Mouse (Mus musculus) MEL (cell line): ENCODE measurements around the gene Leng1. TPM values are rescaled to one million over a fixed set of nuclear protein-coding genes. Genes with fewer than 3 reads are reported as not detected.
A peak's percentile ranks its signal among the peaks of the same experiment; 100 is the strongest.

Source experiments
- DNase-seq: peaks from one replicate; pipeline ENCODE4 v3.0.0; 2011; ENCODE audit warnings: low read depth, low spot score
- H3K27ac ChIP-seq: 2 replicates; pipeline ENCODE4 v1.5.1; 2012; ENCODE audit warnings: low read depth, mild to moderate bottlenecking, control low read depth, low read length, moderate library complexity; ENCODE audit not compliant: control insufficient read depth
- H3K27me3 ChIP-seq, 2 experiments: fragments of 150-350 bp in 1 of 2; sonication (generic) in 1 of 2; 2 replicates each; pipeline ENCODE4 v1.6.1; 2012; ENCODE audit warnings: low read length in 2 of 2, mild to moderate bottlenecking in 2 of 2, improper control_type of control experiment in 1 of 2, moderate library complexity in 1 of 2; ENCODE audit not compliant: insufficient read depth in 2 of 2, control insufficient read depth in 1 of 2
- H3K36me3 ChIP-seq, 2 experiments: 2 replicates each; pipeline ENCODE4 v1.6.1; 2012 to 2014; ENCODE audit warnings: low read length in 2 of 2, improper control_type of control experiment in 1 of 2, inconsistent platforms in 1 of 2, mild to moderate bottlenecking in 1 of 2; ENCODE audit not compliant: insufficient read depth in 2 of 2, control insufficient read depth in 1 of 2
- H3K4me1 ChIP-seq, 2 experiments: fragments of 150-350 bp in 1 of 2; sonication (generic) in 1 of 2; 2 replicates each; pipeline ENCODE4 v1.6.1; 2012; ENCODE audit warnings: low read length in 2 of 2, improper control_type of control experiment in 1 of 2, mild to moderate bottlenecking in 1 of 2; ENCODE audit not compliant: insufficient read depth in 2 of 2, control insufficient read depth in 1 of 2
- H3K4me3 ChIP-seq, 2 experiments: fragments of 150-350 bp in 1 of 2; sonication (generic) in 1 of 2; 2 replicates each; pipeline ENCODE4 v1.5.1; 2012; ENCODE audit warnings: low read depth in 2 of 2, low read length in 2 of 2, mild to moderate bottlenecking in 2 of 2, moderate library complexity in 2 of 2, control low read depth in 1 of 2, improper control_type of control experiment in 1 of 2; ENCODE audit not compliant: control insufficient read depth in 1 of 2, insufficient read depth in 1 of 2
- H3K79me2 ChIP-seq: 2 replicates; pipeline ENCODE4 v1.6.1; 2012; ENCODE audit warnings: mild to moderate bottlenecking, low read length, moderate library complexity; ENCODE audit not compliant: control insufficient read depth, poor library complexity, insufficient read depth
- H3K9ac ChIP-seq: 2 replicates; pipeline ENCODE4 v1.6.1; 2012; ENCODE audit warnings: low read depth, mild to moderate bottlenecking, control low read depth, low read length, moderate library complexity; ENCODE audit not compliant: control insufficient read depth, poor library complexity, severe bottlenecking
- H3K9me3 ChIP-seq: fragments of 150-350 bp; sonication (generic); replicated peaks from 2 replicates; pipeline ENCODE4 v1.6.1; 2012; ENCODE audit warnings: mild to moderate bottlenecking, low read length, improper control_type of control experiment, moderate library complexity; ENCODE audit not compliant: insufficient read depth
- BHLHE40 ChIP-seq: IDR thresholded peaks from 2 replicates; pipeline ENCODE4 v1.6.1; 2012; ENCODE audit warnings: low read depth, mild to moderate bottlenecking, inconsistent platforms, low read length, improper control_type of control experiment, borderline replicate concordance
- CHD1 ChIP-seq: IDR thresholded peaks from 2 replicates; pipeline ENCODE4 v1.6.1; 2012; ENCODE audit warnings: low read depth, mild to moderate bottlenecking, inconsistent platforms, low read length, improper control_type of control experiment
- CHD2 ChIP-seq: IDR thresholded peaks from 2 replicates; pipeline ENCODE4 v1.6.1; 2011; ENCODE audit warnings: low read length, improper control_type of control experiment
- CTCF ChIP-seq, 3 experiments: IDR thresholded peaks in 2 of 3; conservative IDR thresholded peaks in 1 of 3; 2 replicates each; pipeline ENCODE4 v1.5.1; 2011 to 2012; ENCODE audit warnings: low read length in 3 of 3, low read depth in 2 of 3, mild to moderate bottlenecking in 2 of 3, improper control_type of control experiment in 1 of 3, inconsistent platforms in 1 of 3, mixed read lengths in 1 of 3, moderate library complexity in 1 of 3; ENCODE audit not compliant: control insufficient read depth in 1 of 3, insufficient read depth in 1 of 3, poor library complexity in 1 of 3, severe bottlenecking in 1 of 3
- E2F4 ChIP-seq: IDR thresholded peaks from 2 replicates; pipeline ENCODE4 v1.6.1; 2011; ENCODE audit warnings: low read depth, low read length, improper control_type of control experiment, borderline replicate concordance
- ELF1 ChIP-seq: IDR thresholded peaks from 2 replicates; pipeline ENCODE4 v1.6.1; 2014; ENCODE audit warnings: low read depth, mild to moderate bottlenecking, inconsistent platforms, low read length, improper control_type of control experiment, moderate library complexity
- EP300 ChIP-seq, 2 experiments: IDR thresholded peaks; 2 replicates each; pipeline ENCODE4 v1.6.1; 2011; ENCODE audit warnings: improper control_type of control experiment in 2 of 2, low read length in 2 of 2, low read depth in 1 of 2, mild to moderate bottlenecking in 1 of 2
- ETS1 ChIP-seq: IDR thresholded peaks from 2 replicates; pipeline ENCODE4 v1.6.1; 2012; ENCODE audit warnings: low read depth, mild to moderate bottlenecking, inconsistent platforms, low read length, improper control_type of control experiment, moderate library complexity
- GATA1 ChIP-seq: IDR thresholded peaks from 2 replicates; pipeline ENCODE4 v1.6.1; 2011; ENCODE audit warnings: low read depth, low read length, improper control_type of control experiment
- HCFC1 ChIP-seq: IDR thresholded peaks from 2 replicates; pipeline ENCODE4 v1.6.1; 2012; ENCODE audit warnings: low read depth, mild to moderate bottlenecking, inconsistent platforms, low read length, improper control_type of control experiment, moderate library complexity
- JUND ChIP-seq: IDR thresholded peaks from 2 replicates; pipeline ENCODE4 v1.6.1; 2011; ENCODE audit warnings: low read depth, mild to moderate bottlenecking, improper control_type of control experiment, low read length
- MAFK ChIP-seq: IDR thresholded peaks from 2 replicates; pipeline ENCODE4 v1.6.1; 2011; ENCODE audit warnings: low read depth, mild to moderate bottlenecking, low read length, improper control_type of control experiment, borderline replicate concordance
- MAX ChIP-seq: IDR thresholded peaks from 2 replicates; pipeline ENCODE4 v1.6.1; 2011; ENCODE audit warnings: low read length, improper control_type of control experiment
- MAZ ChIP-seq: IDR thresholded peaks from 2 replicates; pipeline ENCODE4 v1.6.1; 2012; ENCODE audit warnings: low read depth, mild to moderate bottlenecking, inconsistent platforms, low read length, improper control_type of control experiment
- MXI1 ChIP-seq: IDR thresholded peaks from 2 replicates; pipeline ENCODE4 v1.6.1; 2011; ENCODE audit warnings: mild to moderate bottlenecking, low read depth, low read length, improper control_type of control experiment
- MYB ChIP-seq: IDR thresholded peaks from 2 replicates; pipeline ENCODE4 v1.6.1; 2011; ENCODE audit warnings: mild to moderate bottlenecking, low read depth, low read length, improper control_type of control experiment
- MYC ChIP-seq: IDR thresholded peaks from 2 replicates; pipeline ENCODE4 v1.6.1; 2011; ENCODE audit warnings: low read depth, mild to moderate bottlenecking, low read length, improper control_type of control experiment, moderate library complexity
- NELFE ChIP-seq: IDR thresholded peaks from 2 replicates; pipeline ENCODE4 v1.6.1; 2011; ENCODE audit warnings: low read depth, low read length, improper control_type of control experiment
- NRF1 ChIP-seq: IDR thresholded peaks from 2 replicates; pipeline ENCODE4 v1.6.1; 2014; ENCODE audit warnings: low read depth, mild to moderate bottlenecking, inconsistent platforms, low read length, improper control_type of control experiment, moderate library complexity; ENCODE audit not compliant: poor library complexity, insufficient read depth, severe bottlenecking
- POLR2A ChIP-seq, 2 experiments: IDR thresholded peaks; 2 replicates each; pipeline ENCODE4 v1.6.1; 2011 to 2012; ENCODE audit warnings: low read length in 2 of 2, mild to moderate bottlenecking in 2 of 2, control low read depth in 1 of 2, improper control_type of control experiment in 1 of 2, low read depth in 1 of 2, moderate library complexity in 1 of 2; ENCODE audit not compliant: control insufficient read depth in 1 of 2, insufficient read depth in 1 of 2, poor library complexity in 1 of 2
- POLR2AphosphoS2 ChIP-seq: IDR thresholded peaks from 2 replicates; pipeline ENCODE4 v1.6.1; 2011; ENCODE audit warnings: low read length, improper control_type of control experiment
- POLR2AphosphoS5 ChIP-seq: IDR thresholded peaks from 2 replicates; pipeline ENCODE4 v1.6.1; 2012; ENCODE audit warnings: low read depth, borderline replicate concordance, mild to moderate bottlenecking, inconsistent platforms, low read length, moderate library complexity, mixed read lengths
- RAD21 ChIP-seq: IDR thresholded peaks from 2 replicates; pipeline ENCODE4 v1.6.1; 2011; ENCODE audit warnings: mild to moderate bottlenecking, low read depth, low read length, improper control_type of control experiment
- SIN3A ChIP-seq: IDR thresholded peaks from 2 replicates; pipeline ENCODE4 v1.6.1; 2012; ENCODE audit warnings: low read length, improper control_type of control experiment, inconsistent platforms
- SMC3 ChIP-seq: IDR thresholded peaks from 2 replicates; pipeline ENCODE4 v1.6.1; 2011; ENCODE audit warnings: low read depth, low read length, improper control_type of control experiment
- TAL1 ChIP-seq: IDR thresholded peaks from 2 replicates; pipeline ENCODE4 v1.6.1; 2012; ENCODE audit warnings: mild to moderate bottlenecking, inconsistent platforms, low read length, moderate library complexity, mixed read lengths
- UBTF ChIP-seq: IDR thresholded peaks from 2 replicates; pipeline ENCODE4 v1.6.1; 2012; ENCODE audit warnings: low read depth, mild to moderate bottlenecking, inconsistent platforms, low read length, improper control_type of control experiment, moderate library complexity, borderline replicate concordance; ENCODE audit not compliant: insufficient read depth
- ZC3H11A ChIP-seq: IDR thresholded peaks from 2 replicates; pipeline ENCODE4 v1.6.1; 2012; ENCODE audit warnings: low read depth, mild to moderate bottlenecking, inconsistent platforms, low read length, improper control_type of control experiment
- ZMIZ1 ChIP-seq: IDR thresholded peaks from 2 replicates; pipeline ENCODE4 v1.6.1; 2012; ENCODE audit warnings: low read depth, mild to moderate bottlenecking, inconsistent platforms, low read length, improper control_type of control experiment, moderate library complexity
- polyA plus RNA-seq, 2 experiments: library from polyadenylated mRNA; stranded (reverse) in 1 of 2; unstranded in 1 of 2; fragments of >175 nt in 1 of 2; fragments of >200 nt in 1 of 2; gene quantifications; 2 replicates each; pipeline versions ENCODE4 v1.2.1 to v1.2.4; 2012; ENCODE audit warnings: low replicate concordance in 2 of 2, low read depth in 1 of 2; ENCODE audit not compliant: insufficient read length in 2 of 2, insufficient read depth in 1 of 2, missing spikeins in 1 of 2
- total RNA-seq: library from RNA; depleted of rRNA; stranded (reverse); fragments of 300-350 nt; gene quantifications from 2 replicates; pipeline ENCODE4 v1.2.3, GENCODE M21; 2012

Gene Leng1
- total and polyA plus RNA-seq, 3 experiments: 11.0 to 11.3 TPM; not detected in 1

- Histone ChIP-seq H3K27me3 (no peaks in the 10 kb centered on the region), H3K27ac (peak overlapping the region; percentile 92), H3K36me3 (peaks cover 0 to 7% of the 10 kb centered on the region in 2 experiments; a peak in 3 of 4 replicates), H3K9ac (peak overlapping the region; percentile 73), H3K79me2 (peaks cover 7% of the 10 kb centered on the region; the same call in 1 of the 2 replicates), H3K9me3 (no peaks in the 10 kb centered on the region), H3K4me3 (peak overlapping the region; percentile 73 to 79), H3K4me1 (peaks cover 4 to 17% of the 10 kb centered on the region in 2 experiments; a peak in 3 of 4 replicates)
- no peak for TF ChIP-seq EP300 (IDR thresholded peaks at IDR 0.05; ENCODE audit: low read depth in 1 of 2, low read length in 2 of 2)
- TF ChIP-seq MXI1: peak; percentile 54; the same call in 1 of the 2 replicates
- no peak for TF ChIP-seq ETS1
- no peak for TF ChIP-seq MAFK
- no peak for TF ChIP-seq POLR2AphosphoS2
- TF ChIP-seq CHD1: no peak; the same call in 1 of the 2 replicates
- TF ChIP-seq NRF1: no peak
- TF ChIP-seq POLR2AphosphoS5: no peak
- no peak for TF ChIP-seq E2F4
- TF ChIP-seq BHLHE40: 0 out of 2 replicates have a peak, but pooled peaks have one; percentile 12
- no peak for TF ChIP-seq TAL1
- TF ChIP-seq POLR2A (IDR thresholded peaks at IDR 0.05; ENCODE audit: control insufficient read depth in 1 of 2, insufficient read depth in 1 of 2, low read depth in 1 of 2, low read length in 2 of 2, poor library complexity in 1 of 2): peak in 1 of 2 experiments; percentile 3; a peak in 1 of 4 replicates
- no peak for TF ChIP-seq MYC
- peak; percentile 33; the same call in 1 of the 2 replicates for TF ChIP-seq MAX
- TF ChIP-seq NELFE: no peak; the same call in 1 of the 2 replicates
- TF ChIP-seq SMC3: no peak
- TF ChIP-seq CTCF (IDR thresholded peaks at IDR 0.05 in 2 of 3, conservative IDR thresholded peaks at IDR 0.05 in 1 of 3; ENCODE audit: control insufficient read depth in 1 of 3, insufficient read depth in 1 of 3, low read depth in 2 of 3, low read length in 3 of 3, poor library complexity in 1 of 3, severe bottlenecking in 1 of 3): no peak
- TF ChIP-seq MYB: no peak
- TF ChIP-seq ZC3H11A: no peak
- DNase-seq: no peak
Measured at GRCm38 (mm10) chr7:3693809-3694075, 28.1 kb upstream of the Leng1 start.

GRCm38 (mm10) chr7:3692987-3693808 is 27.6 kb upstream of the Leng1 start, which contains the start of gene Mboat7:
Gene Mboat7, minus strand, starts transcription at chr7:3693523.
- Histone ChIP-seq H3K27ac (peak within 1 kb of the TSS; percentile 92), H3K79me2 (peaks cover 7% of the 10 kb centered on the region; the same call in 1 of the 2 replicates), H3K4me3 (peak within 1 kb of the TSS; percentile 73 to 79), H3K4me1 (peaks cover 4 to 17% of the 10 kb centered on the region in 2 experiments; a peak in 3 of 4 replicates), H3K36me3 (peaks cover 0 to 7% of the 10 kb centered on the region in 2 experiments; a peak in 3 of 4 replicates), H3K9me3 (no peaks in the 10 kb centered on the region), H3K27me3 (no peaks in the 10 kb centered on the region), H3K9ac (peak within 1 kb of the TSS; percentile 84)
- DNase-seq: peak; percentile 98
- no peak for TF ChIP-seq MAZ
- TF ChIP-seq NRF1: no peak
- TF ChIP-seq ZMIZ1: peak; percentile 76; the same call in 1 of the 2 replicates
- no peak for TF ChIP-seq RAD21
- TF ChIP-seq CTCF (IDR thresholded peaks at IDR 0.05 in 2 of 3, conservative IDR thresholded peaks at IDR 0.05 in 1 of 3; ENCODE audit: control insufficient read depth in 1 of 3, insufficient read depth in 1 of 3, low read depth in 2 of 3, low read length in 3 of 3, poor library complexity in 1 of 3, severe bottlenecking in 1 of 3): no peak
- peak; percentile 56 for TF ChIP-seq ELF1
- TF ChIP-seq NELFE: peak; percentile 70
- peak; percentile 41; the same call in 1 of the 2 replicates for TF ChIP-seq SIN3A
- TF ChIP-seq MYB: no peak
- TF ChIP-seq JUND: no peak
- TF ChIP-seq CHD2: no peak
- no peak for TF ChIP-seq POLR2AphosphoS5
- no peak for TF ChIP-seq GATA1
- no peak; the same call in 1 of the 2 replicates for TF ChIP-seq MXI1
- no peak for TF ChIP-seq UBTF
- peak; percentile 61 for TF ChIP-seq HCFC1
- no peak for TF ChIP-seq SMC3
